Mouse (Mus musculus): ENCODE measurements at regions not wholly inside any gene's neighbourhood (a gene's known extent, or its start where the extent isn't known, plus 50 kb on each side); places are given as distances from the start of the nearest gene placed in this dataset.

DNA sequence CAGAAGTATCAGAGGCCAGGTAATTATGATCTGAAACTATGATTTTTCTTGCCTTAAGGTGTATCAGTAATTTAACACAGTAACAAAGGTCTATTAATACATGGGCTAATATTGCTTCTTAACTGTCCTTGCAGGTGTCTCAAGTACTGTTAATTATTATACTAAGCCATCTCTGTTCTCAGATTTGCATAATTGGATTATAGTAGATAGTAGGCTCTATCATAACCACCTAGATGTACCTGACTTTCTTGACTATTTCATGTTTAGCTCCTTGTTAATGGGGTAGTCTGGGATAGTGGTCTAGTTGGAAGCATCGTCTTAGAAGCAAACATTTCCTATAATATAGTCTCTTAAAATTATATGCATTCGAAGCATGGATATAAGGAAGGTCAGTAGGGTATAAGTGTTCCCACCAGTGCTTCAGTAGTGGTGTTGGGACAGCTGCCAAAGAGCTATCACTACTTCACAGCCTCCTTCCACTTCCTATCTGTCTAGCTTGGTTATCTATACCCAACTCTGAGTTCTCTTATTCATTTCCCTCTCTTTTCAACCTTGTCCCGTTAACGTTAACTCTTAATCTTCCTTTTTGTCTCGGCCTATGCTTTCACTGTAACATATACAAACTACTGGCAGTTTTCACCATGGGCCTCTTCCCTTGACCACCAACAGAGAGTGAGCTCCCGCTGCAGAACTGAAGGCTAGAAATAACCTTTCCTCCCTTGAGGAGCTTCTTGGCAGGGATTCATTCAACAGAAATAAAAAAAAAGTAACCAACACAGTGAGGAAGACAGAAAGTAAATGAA is 630.9 kb upstream of the Lcorl start:
- TF ChIP-seq POLR2A (IDR thresholded peaks at IDR 0.05; ENCODE audit: extremely low read depth, insufficient read depth, low read length) (no peak), CTCF (IDR thresholded peaks at IDR 0.05; ENCODE audit: low read depth, low read length) (no peak)
- no peaks in the 10 kb centered on the region for H3K27me3 ChIP-seq (ENCODE audit: control insufficient read depth, insufficient read depth, low read length)
- H3K36me3 ChIP-seq (ENCODE audit: control insufficient read depth, insufficient read depth, low read length) = no peaks in the 10 kb centered on the region
- H3K4me1 ChIP-seq (ENCODE audit: control insufficient read depth, insufficient read depth, low read length) = no peaks in the 10 kb centered on the region
- no peaks in the 10 kb centered on the region for H3K79me2 ChIP-seq (ENCODE audit: control insufficient read depth, insufficient read depth, low read length)
- WGBS = 65% methylated on average over 6 of the region's 6 CpGs
- no peak overlapping the region for H3K9ac ChIP-seq (ENCODE audit: low read depth, low read length)
- H3K27ac ChIP-seq (replicated peaks; ENCODE audit: insufficient read depth, low read depth, low read length) = no peak overlapping the region
- H3K4me3 ChIP-seq (ENCODE audit: insufficient read depth, low read depth, low read length) = no peak overlapping the region
- DNase-seq (ENCODE audit: extremely low read depth, low read depth, low spot score) = no peak

DNA sequence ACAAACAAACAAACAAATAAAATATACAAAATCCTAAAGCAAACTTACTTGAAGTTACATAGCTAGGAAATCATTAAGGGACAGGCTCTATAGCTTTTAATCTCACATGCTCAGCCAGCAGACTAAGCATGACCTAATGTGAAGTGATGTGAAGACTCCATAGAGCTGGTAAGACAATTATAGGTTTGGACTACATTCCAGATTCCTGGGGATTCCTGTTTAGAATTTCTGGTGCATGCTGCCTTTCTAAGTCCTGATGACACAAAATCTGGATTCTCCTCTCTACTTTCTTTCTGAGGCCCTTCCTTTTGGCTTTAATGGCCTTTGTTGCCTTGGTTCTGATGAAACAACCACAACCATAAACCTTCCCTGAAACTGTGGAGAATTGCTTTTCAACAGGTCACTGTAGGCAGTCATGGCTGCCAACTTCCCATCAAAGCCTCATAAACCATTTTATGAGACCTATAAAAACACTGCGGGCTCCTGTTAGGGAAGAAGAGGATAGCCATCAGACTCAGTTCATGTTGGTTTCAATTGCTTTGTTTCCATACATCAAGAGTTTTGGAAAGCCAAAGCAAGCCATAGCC is 629.4 kb upstream of the Lcorl start:
- H3K4me3 ChIP-seq (ENCODE audit: insufficient read depth, low read depth, low read length) = no peak overlapping the region
- WGBS = 96% methylated on average over 1 of the region's 1 CpGs
- H3K36me3 ChIP-seq (ENCODE audit: control insufficient read depth, insufficient read depth, low read length) = no peaks in the 10 kb centered on the region
- TF ChIP-seq CTCF (IDR thresholded peaks at IDR 0.05; ENCODE audit: low read depth, low read length) (no peak), POLR2A (IDR thresholded peaks at IDR 0.05; ENCODE audit: extremely low read depth, insufficient read depth, low read length) (no peak)
- H3K79me2 ChIP-seq (ENCODE audit: control insufficient read depth, insufficient read depth, low read length) = no peaks in the 10 kb centered on the region
- H3K9ac ChIP-seq (ENCODE audit: low read depth, low read length) = no peak overlapping the region
- no peaks in the 10 kb centered on the region for H3K4me1 ChIP-seq (ENCODE audit: control insufficient read depth, insufficient read depth, low read length)
- no peak overlapping the region for H3K27ac ChIP-seq (replicated peaks; ENCODE audit: insufficient read depth, low read depth, low read length)
- H3K27me3 ChIP-seq (ENCODE audit: control insufficient read depth, insufficient read depth, low read length) = no peaks in the 10 kb centered on the region
- no peak for DNase-seq (ENCODE audit: extremely low read depth, low read depth, low spot score)

DNA sequence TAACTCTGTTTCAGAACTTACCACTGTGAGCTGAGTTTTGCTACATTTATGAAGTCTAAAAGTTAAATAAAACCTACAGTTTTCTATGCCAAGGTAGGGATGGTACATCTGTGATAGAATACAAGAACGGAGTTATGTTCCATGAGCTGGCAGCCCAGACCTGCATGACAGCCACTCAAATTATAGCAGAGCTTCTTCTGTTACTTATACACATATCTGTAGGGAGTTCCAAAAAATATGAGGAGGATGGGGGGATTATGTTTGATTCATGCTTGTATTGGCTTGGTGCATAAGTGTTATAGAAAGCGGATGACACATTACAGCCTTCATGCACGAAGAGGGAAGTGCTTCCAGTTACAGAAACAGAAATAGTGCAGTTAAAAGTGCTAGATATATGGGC is 598.9 kb upstream of the Lcorl start:
- Histone ChIP-seq H3K27ac (replicated peaks; ENCODE audit: insufficient read depth, low read depth, low read length) (no peak overlapping the region), H3K4me3 (ENCODE audit: insufficient read depth, low read depth, low read length) (no peak overlapping the region), H3K9ac (ENCODE audit: low read depth, low read length) (no peak overlapping the region), H3K4me1 (ENCODE audit: control insufficient read depth, insufficient read depth, low read length) (no peaks in the 10 kb centered on the region), H3K36me3 (ENCODE audit: control insufficient read depth, insufficient read depth, low read length) (no peaks in the 10 kb centered on the region), H3K79me2 (ENCODE audit: control insufficient read depth, insufficient read depth, low read length) (no peaks in the 10 kb centered on the region), H3K27me3 (ENCODE audit: control insufficient read depth, insufficient read depth, low read length) (no peaks in the 10 kb centered on the region)
- 80% methylated on average over 3 of the region's 3 CpGs for WGBS
- DNase-seq (ENCODE audit: extremely low read depth, low read depth, low spot score) = no peak
- no peak for TF ChIP-seq CTCF (IDR thresholded peaks at IDR 0.05; ENCODE audit: low read depth, low read length)
- TF ChIP-seq POLR2A (IDR thresholded peaks at IDR 0.05; ENCODE audit: extremely low read depth, insufficient read depth, low read length) = no peak

GRCm38 (mm10) chr5:46448274-46448673 is 590.9 kb upstream of the Lcorl start:
- H3K79me2 ChIP-seq (ENCODE audit: control insufficient read depth, insufficient read depth, low read length) = no peaks in the 10 kb centered on the region
- 72% methylated on average over 4 of the region's 4 CpGs for WGBS
- H3K27ac ChIP-seq (replicated peaks; ENCODE audit: insufficient read depth, low read depth, low read length) = no peak overlapping the region
- no peak for TF ChIP-seq CTCF (IDR thresholded peaks at IDR 0.05; ENCODE audit: low read depth, low read length)
- TF ChIP-seq POLR2A (IDR thresholded peaks at IDR 0.05; ENCODE audit: extremely low read depth, insufficient read depth, low read length) = no peak
- H3K9ac ChIP-seq (ENCODE audit: low read depth, low read length) = no peak overlapping the region
- H3K4me3 ChIP-seq (ENCODE audit: insufficient read depth, low read depth, low read length) = no peak overlapping the region
- no peak for DNase-seq (ENCODE audit: extremely low read depth, low read depth, low spot score)
- H3K27me3 ChIP-seq (ENCODE audit: control insufficient read depth, insufficient read depth, low read length) = no peaks in the 10 kb centered on the region
- H3K4me1 ChIP-seq (ENCODE audit: control insufficient read depth, insufficient read depth, low read length) = no peaks in the 10 kb centered on the region
- H3K36me3 ChIP-seq (ENCODE audit: control insufficient read depth, insufficient read depth, low read length) = no peaks in the 10 kb centered on the region

- no peaks in the 10 kb centered on the region for H3K79me2 ChIP-seq (ENCODE audit: control insufficient read depth, insufficient read depth, low read length)
- H3K36me3 ChIP-seq (ENCODE audit: control insufficient read depth, insufficient read depth, low read length) = no peaks in the 10 kb centered on the region
- H3K9ac ChIP-seq (ENCODE audit: low read depth, low read length) = no peak overlapping the region
- TF ChIP-seq POLR2A (IDR thresholded peaks at IDR 0.05; ENCODE audit: extremely low read depth, insufficient read depth, low read length) (no peak), CTCF (IDR thresholded peaks at IDR 0.05; ENCODE audit: low read depth, low read length) (no peak)
- no peak overlapping the region for H3K4me3 ChIP-seq (ENCODE audit: insufficient read depth, low read depth, low read length)
- no peaks in the 10 kb centered on the region for H3K4me1 ChIP-seq (ENCODE audit: control insufficient read depth, insufficient read depth, low read length)
- 6% methylated on average over 3 of the region's 3 CpGs for WGBS
- no peaks in the 10 kb centered on the region for H3K27me3 ChIP-seq (ENCODE audit: control insufficient read depth, insufficient read depth, low read length)
- no peak for DNase-seq (ENCODE audit: extremely low read depth, low read depth, low spot score)
- H3K27ac ChIP-seq (replicated peaks; ENCODE audit: insufficient read depth, low read depth, low read length) = no peak overlapping the region
These were observed 588.4 kb upstream of the Lcorl start for GRCm38 (mm10) chr5:46445844-46446243.

GRCm38 (mm10) chr5:46445122-46445521 is 587.7 kb upstream of the Lcorl start:
- 34% methylated on average over 7 of the region's 7 CpGs for WGBS
- no peak overlapping the region for H3K27ac ChIP-seq (replicated peaks; ENCODE audit: insufficient read depth, low read depth, low read length)
- TF ChIP-seq POLR2A (IDR thresholded peaks at IDR 0.05; ENCODE audit: extremely low read depth, insufficient read depth, low read length) = no peak
- no peak for TF ChIP-seq CTCF (IDR thresholded peaks at IDR 0.05; ENCODE audit: low read depth, low read length)

More at GRCm38 (mm10) chr5:46445122-46445521, 587.7 kb upstream of the Lcorl start:
- Histone ChIP-seq H3K79me2 (ENCODE audit: control insufficient read depth, insufficient read depth, low read length) (no peaks in the 10 kb centered on the region), H3K36me3 (ENCODE audit: control insufficient read depth, insufficient read depth, low read length) (no peaks in the 10 kb centered on the region), H3K27me3 (ENCODE audit: control insufficient read depth, insufficient read depth, low read length) (no peaks in the 10 kb centered on the region), H3K4me1 (ENCODE audit: control insufficient read depth, insufficient read depth, low read length) (no peaks in the 10 kb centered on the region), H3K4me3 (ENCODE audit: insufficient read depth, low read depth, low read length) (no peak overlapping the region), H3K9ac (ENCODE audit: low read depth, low read length) (no peak overlapping the region)
- DNase-seq (ENCODE audit: extremely low read depth, low read depth, low spot score) = no peak
